Mouse (Mus musculus): ENCODE data around the gene Scaf11. TPM values are rescaled to one million over a fixed set of nuclear protein-coding genes. Genes with fewer than 3 reads are reported as not detected.
A peak's percentile ranks its signal among the peaks of the same experiment; 100 is the strongest.

Gene Scaf11
- polyA plus RNA-seq, 1 experiment, result 32.1 TPM

DNA sequence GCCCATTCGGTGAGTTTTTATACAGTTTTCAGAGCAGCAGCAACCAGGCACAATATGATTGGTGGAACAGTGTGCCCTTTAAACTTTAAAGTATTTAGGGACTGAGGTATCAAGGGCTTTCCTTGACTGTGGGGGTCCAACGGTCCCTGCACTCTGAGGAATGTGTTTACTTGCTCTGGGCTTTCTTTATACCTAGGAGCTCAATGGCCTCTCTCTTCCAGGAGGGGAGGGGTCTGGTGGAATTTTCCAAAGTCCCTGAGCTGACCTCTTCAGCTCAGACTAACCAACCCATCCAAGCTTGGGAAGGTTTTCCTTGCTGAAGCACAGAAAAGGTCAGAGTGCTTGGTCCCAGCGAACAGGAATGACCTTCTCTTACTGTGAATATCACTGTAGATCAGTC, 30.8 kb upstream of the Scaf11 start:
- Histone ChIP-seq H3K4me1 (ENCODE audit: control insufficient read depth, insufficient read depth, low read length) (no peaks in the 10 kb centered on the region; the same call in 1 of the 2 replicates), H3K27ac (ENCODE audit: control insufficient read depth, insufficient read depth, low read depth, low read length, poor library complexity) (no peak overlapping the region), H3K4me3 (replicated peaks; ENCODE audit: control insufficient read depth, low read depth, low read length) (no peak overlapping the region)
- no peak for TF ChIP-seq POLR2A (IDR thresholded peaks at IDR 0.05; ENCODE audit: borderline replicate concordance, control insufficient read depth, low read depth, low read length)
- TF ChIP-seq CTCF (IDR thresholded peaks at IDR 0.05; ENCODE audit: control insufficient read depth, insufficient read depth, low read length), result no peak
- 59% methylated on average over 3 of the region's 3 CpGs for WGBS

DNA sequence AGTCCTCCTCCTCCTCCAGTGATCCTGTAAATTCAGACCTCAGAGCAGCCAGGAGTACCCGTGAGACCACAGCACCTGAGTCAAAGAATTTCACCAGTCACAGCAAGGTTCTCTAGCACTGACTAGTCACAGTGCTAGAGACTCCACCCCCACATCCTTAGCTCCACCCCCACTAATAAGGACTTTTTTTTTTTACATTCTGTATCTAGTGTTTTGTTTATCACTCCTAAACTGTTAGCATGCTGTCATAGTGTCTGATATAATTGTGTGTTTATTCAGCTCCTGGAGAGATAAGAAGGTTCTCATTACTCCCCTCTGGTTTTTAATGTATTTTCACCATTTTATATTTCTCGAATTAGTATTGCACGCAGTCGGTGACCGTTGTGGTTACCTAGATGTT, 29.5 kb upstream of the Scaf11 start:
- H3K27ac ChIP-seq (ENCODE audit: control insufficient read depth, insufficient read depth, low read depth, low read length, poor library complexity), result no peak overlapping the region
- TF ChIP-seq POLR2A (IDR thresholded peaks at IDR 0.05; ENCODE audit: borderline replicate concordance, control insufficient read depth, low read depth, low read length) (no peak), CTCF (IDR thresholded peaks at IDR 0.05; ENCODE audit: control insufficient read depth, insufficient read depth, low read length) (no peak)
- WGBS, result 83% methylated on average over 5 of the region's 5 CpGs

GRCm38 (mm10) chr15:96488941-96489786, 28.5 kb upstream of the Scaf11 start:
- Histone ChIP-seq H3K4me3 (replicated peaks; ENCODE audit: control insufficient read depth, low read depth, low read length) (no peak overlapping the region), H3K4me1 (ENCODE audit: control insufficient read depth, insufficient read depth, low read length) (no peaks in the 10 kb centered on the region; the same call in 1 of the 2 replicates), H3K27ac (ENCODE audit: control insufficient read depth, insufficient read depth, low read depth, low read length, poor library complexity) (no peak overlapping the region)
- WGBS, result 41% methylated on average over 20 of the region's 20 CpGs
- peak; percentile 55 for TF ChIP-seq CTCF (IDR thresholded peaks at IDR 0.05; ENCODE audit: control insufficient read depth, insufficient read depth, low read length)
- no peak for TF ChIP-seq POLR2A (IDR thresholded peaks at IDR 0.05; ENCODE audit: borderline replicate concordance, control insufficient read depth, low read depth, low read length)

More for the DNA sequence above, 29.5 kb upstream of the Scaf11 start:
- no peaks in the 10 kb centered on the region; the same call in 1 of the 2 replicates for H3K4me1 ChIP-seq (ENCODE audit: control insufficient read depth, insufficient read depth, low read length)
- H3K4me3 ChIP-seq (replicated peaks; ENCODE audit: control insufficient read depth, low read depth, low read length), result no peak overlapping the region

GRCm38 (mm10) chr15:96487066-96487698, 26.5 kb upstream of the Scaf11 start:
- WGBS, result 79% methylated on average over 12 of the region's 12 CpGs
- TF ChIP-seq CTCF (IDR thresholded peaks at IDR 0.05; ENCODE audit: control insufficient read depth, insufficient read depth, low read length) (no peak), POLR2A (IDR thresholded peaks at IDR 0.05; ENCODE audit: borderline replicate concordance, control insufficient read depth, low read depth, low read length) (no peak)
- H3K4me3 ChIP-seq (replicated peaks; ENCODE audit: control insufficient read depth, low read depth, low read length), result no peak overlapping the region
- no peaks in the 10 kb centered on the region for H3K4me1 ChIP-seq (ENCODE audit: control insufficient read depth, insufficient read depth, low read length)
- no peak overlapping the region for H3K27ac ChIP-seq (ENCODE audit: control insufficient read depth, insufficient read depth, low read depth, low read length, poor library complexity)

DNA sequence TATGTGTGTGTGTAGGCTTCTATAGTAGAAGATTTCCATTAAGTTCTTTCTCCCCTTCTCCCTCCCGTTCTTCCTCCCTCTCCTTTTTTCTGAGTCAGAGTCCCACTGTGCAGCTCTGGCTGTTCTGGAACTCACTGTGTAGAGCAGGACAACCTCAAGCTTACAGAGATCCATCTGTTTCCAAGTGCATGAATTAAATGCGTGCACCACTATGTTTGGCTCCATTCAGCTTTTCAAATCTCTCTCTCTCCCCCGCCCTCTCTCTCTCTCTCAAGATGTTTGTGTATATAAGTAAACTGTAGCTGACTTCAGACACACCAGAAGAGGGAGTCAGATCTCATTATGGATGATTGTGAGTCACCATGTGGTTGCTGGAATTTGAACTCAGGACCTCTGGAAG, 20.2 kb upstream of the Scaf11 start:
- no peak overlapping the region for H3K4me3 ChIP-seq (replicated peaks; ENCODE audit: control insufficient read depth, low read depth, low read length)
- no peaks in the 10 kb centered on the region; the same call in 1 of the 2 replicates for H3K4me1 ChIP-seq (ENCODE audit: control insufficient read depth, insufficient read depth, low read length)
- no peak overlapping the region for H3K27ac ChIP-seq (ENCODE audit: control insufficient read depth, insufficient read depth, low read depth, low read length, poor library complexity)
- WGBS, result 73% methylated on average over 3 of the region's 3 CpGs
- TF ChIP-seq POLR2A (IDR thresholded peaks at IDR 0.05; ENCODE audit: borderline replicate concordance, control insufficient read depth, low read depth, low read length) (no peak), CTCF (IDR thresholded peaks at IDR 0.05; ENCODE audit: control insufficient read depth, insufficient read depth, low read length) (no peak)

DNA sequence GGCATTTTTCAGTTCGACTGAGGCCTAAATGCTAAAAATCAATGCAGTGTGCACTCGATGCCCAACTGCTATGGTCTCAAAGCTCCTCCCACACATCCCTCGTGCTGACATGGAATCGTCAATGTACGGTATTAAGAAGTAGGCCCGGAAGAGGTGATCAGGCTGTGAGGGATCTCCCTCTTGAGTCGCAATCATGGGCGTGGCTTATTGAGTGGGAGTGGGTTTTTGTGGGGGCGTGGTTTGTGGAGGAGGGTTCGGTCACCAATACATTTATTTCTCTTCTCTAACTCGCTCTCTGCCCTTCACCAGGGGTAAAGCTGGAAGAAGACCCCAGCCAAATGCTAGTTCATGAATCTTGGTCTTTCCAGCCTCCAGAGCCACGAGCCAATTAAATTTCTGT, 17.4 kb upstream of the Scaf11 start:
- TF ChIP-seq CTCF (IDR thresholded peaks at IDR 0.05; ENCODE audit: control insufficient read depth, insufficient read depth, low read length), result no peak
- TF ChIP-seq POLR2A (IDR thresholded peaks at IDR 0.05; ENCODE audit: borderline replicate concordance, control insufficient read depth, low read depth, low read length), result no peak
- H3K27ac ChIP-seq (ENCODE audit: control insufficient read depth, insufficient read depth, low read depth, low read length, poor library complexity), result no peak overlapping the region
- no peak overlapping the region for H3K4me3 ChIP-seq (replicated peaks; ENCODE audit: control insufficient read depth, low read depth, low read length)
- WGBS, result 85% methylated on average over 12 of the region's 12 CpGs
- no peaks in the 10 kb centered on the region; the same call in 1 of the 2 replicates for H3K4me1 ChIP-seq (ENCODE audit: control insufficient read depth, insufficient read depth, low read length)

DNA sequence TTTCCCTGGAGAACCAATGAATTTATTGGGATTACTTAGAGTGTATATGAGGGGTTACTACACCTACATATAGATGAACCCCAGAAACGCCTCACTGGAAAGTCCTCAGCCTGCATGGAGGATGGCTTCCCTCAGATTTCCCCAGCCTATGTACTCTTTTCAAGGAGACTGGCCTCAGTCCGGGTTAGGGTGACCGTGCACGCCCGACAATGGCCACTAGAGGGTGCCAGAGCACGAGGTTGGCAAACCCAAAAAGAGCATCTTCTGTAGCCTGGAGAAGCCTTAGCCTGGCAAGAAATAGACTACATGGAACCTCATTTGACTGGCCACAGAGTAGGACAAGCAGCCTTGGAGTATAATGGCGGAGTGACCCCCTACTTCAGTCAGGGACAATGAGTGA, 15.7 kb upstream of the Scaf11 start:
- peak; percentile 92 for TF ChIP-seq CTCF (IDR thresholded peaks at IDR 0.05; ENCODE audit: control insufficient read depth, insufficient read depth, low read length)
- TF ChIP-seq POLR2A (IDR thresholded peaks at IDR 0.05; ENCODE audit: borderline replicate concordance, control insufficient read depth, low read depth, low read length), result no peak
- no peak overlapping the region for H3K4me3 ChIP-seq (replicated peaks; ENCODE audit: control insufficient read depth, low read depth, low read length)
- WGBS, result 19% methylated on average over 7 of the region's 7 CpGs
- no peaks in the 10 kb centered on the region; the same call in 1 of the 2 replicates for H3K4me1 ChIP-seq (ENCODE audit: control insufficient read depth, insufficient read depth, low read length)
- no peak overlapping the region for H3K27ac ChIP-seq (ENCODE audit: control insufficient read depth, insufficient read depth, low read depth, low read length, poor library complexity)

DNA sequence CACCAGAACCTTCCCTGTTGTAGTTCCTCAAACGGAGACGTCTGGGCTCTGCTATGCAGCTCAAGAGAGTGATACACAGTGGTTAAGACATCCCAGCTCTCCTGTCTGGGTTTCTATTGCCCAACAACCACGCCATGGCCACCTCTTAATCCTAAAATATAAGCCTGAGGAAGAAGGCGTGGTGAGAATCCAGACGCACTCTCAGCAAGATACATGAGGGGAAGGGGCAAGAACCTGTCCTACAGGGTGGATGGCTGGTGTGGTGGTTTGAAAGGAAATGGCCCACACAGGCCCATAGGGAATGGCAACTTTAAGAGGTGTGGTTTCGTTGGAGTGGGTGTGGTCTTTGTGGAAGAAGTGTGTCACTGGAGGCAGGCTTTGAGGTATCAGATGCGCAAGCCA, 14.9 kb upstream of the Scaf11 start:
- H3K27ac ChIP-seq (ENCODE audit: control insufficient read depth, insufficient read depth, low read depth, low read length, poor library complexity), result peak overlapping the region; percentile 16; the same call in 1 of the 2 replicates
- H3K4me3 ChIP-seq (replicated peaks; ENCODE audit: control insufficient read depth, low read depth, low read length), result no peak overlapping the region
- no peak for TF ChIP-seq POLR2A (IDR thresholded peaks at IDR 0.05; ENCODE audit: borderline replicate concordance, control insufficient read depth, low read depth, low read length)
- no peak for TF ChIP-seq CTCF (IDR thresholded peaks at IDR 0.05; ENCODE audit: control insufficient read depth, insufficient read depth, low read length)
- no peaks in the 10 kb centered on the region; the same call in 1 of the 2 replicates for H3K4me1 ChIP-seq (ENCODE audit: control insufficient read depth, insufficient read depth, low read length)
- 38% methylated on average over 7 of the region's 7 CpGs for WGBS

Data from bone marrow, adult 2 months (tissue).